Mouse (Mus musculus): ENCODE data around the gene Spata17.
"Not testable (repeated sequence)": the region's sequence is repeated elsewhere in the genome, so short reads cannot be mapped to it uniquely, and the experiment has no call there.

Spata17 gene

GRCm38 (mm10) chr1:187175991-187176390 lies 39.3 kb downstream of the Spata17 start:
- DNase-seq (ENCODE audit: low spot score), result no peak

- no peak for DNase-seq (ENCODE audit: low spot score)
These were observed 44.9 kb downstream of the Spata17 start for GRCm38 (mm10) chr1:187170361-187170760.

- no peak for DNase-seq (ENCODE audit: low spot score)
These were observed 45.6 kb downstream of the Spata17 start for GRCm38 (mm10) chr1:187169646-187170045.

- no peak for DNase-seq (ENCODE audit: low spot score)
These were observed 51.7 kb downstream of the Spata17 start for GRCm38 (mm10) chr1:187163571-187163970.

- no peak for DNase-seq (ENCODE audit: low spot score)
These were observed 59.6 kb downstream of the Spata17 start for GRCm38 (mm10) chr1:187155658-187156057.

- peak; percentile 21 for DNase-seq (ENCODE audit: low spot score)
These were observed 61.6 kb downstream of the Spata17 start for GRCm38 (mm10) chr1:187153681-187154080.

- DNase-seq (ENCODE audit: low spot score), result no peak
These were observed 62.7 kb downstream of the Spata17 start for GRCm38 (mm10) chr1:187152571-187152970.

- DNase-seq (ENCODE audit: low spot score), result no peak
These were observed 72.3 kb downstream of the Spata17 start for GRCm38 (mm10) chr1:187142984-187143383.

- DNase-seq (ENCODE audit: low spot score), result peak; percentile 82
These were observed 77.8 kb downstream of the Spata17 start for GRCm38 (mm10) chr1:187137426-187137825.

- no peak for DNase-seq (ENCODE audit: low spot score)
These were observed 79.4 kb downstream of the Spata17 start for GRCm38 (mm10) chr1:187135887-187136286.

GRCm38 (mm10) chr1:187133841-187134240 lies 81.4 kb downstream of the Spata17 start:
- DNase-seq (ENCODE audit: low spot score), result peak; percentile 15

- DNase-seq (ENCODE audit: low spot score), result no peak
These were observed 82.9 kb downstream of the Spata17 start for GRCm38 (mm10) chr1:187132348-187132747.

GRCm38 (mm10) chr1:187127548-187127947 lies 87.7 kb downstream of the Spata17 start:
- DNase-seq (ENCODE audit: low spot score), result not testable (repeated sequence)

GRCm38 (mm10) chr1:187125733-187126132 lies 89.5 kb downstream of the Spata17 start:
- no peak for DNase-seq (ENCODE audit: low spot score)

- no peak for DNase-seq (ENCODE audit: low spot score)
These were observed 90.3 kb downstream of the Spata17 start for GRCm38 (mm10) chr1:187124967-187125366.

- DNase-seq (ENCODE audit: low spot score), result no peak
These were observed 96.0 kb downstream of the Spata17 start for GRCm38 (mm10) chr1:187119300-187119699.

GRCm38 (mm10) chr1:187118108-187118507 lies 97.2 kb downstream of the Spata17 start:
- no peak for DNase-seq (ENCODE audit: low spot score)

- no peak for DNase-seq (ENCODE audit: low spot score)
These were observed 101.5 kb downstream of the Spata17 start for GRCm38 (mm10) chr1:187113716-187114115.

- DNase-seq (ENCODE audit: low spot score), result no peak
These were observed 113.1 kb downstream of the Spata17 start for GRCm38 (mm10) chr1:187102130-187102529.

GRCm38 (mm10) chr1:187101202-187101601 lies 114.1 kb downstream of the Spata17 start:
- DNase-seq (ENCODE audit: low spot score), result no peak

GRCm38 (mm10) chr1:187100624-187101023 lies 114.6 kb downstream of the Spata17 start:
- no peak for DNase-seq (ENCODE audit: low spot score)

GRCm38 (mm10) chr1:187098285-187098684 lies 117.0 kb downstream of the Spata17 start:
- no peak for DNase-seq (ENCODE audit: low spot score)

- no peak for DNase-seq (ENCODE audit: low spot score)
These were observed 122.7 kb downstream of the Spata17 start for GRCm38 (mm10) chr1:187092546-187092945.

GRCm38 (mm10) chr1:187088660-187089395 lies 126.4 kb downstream of the Spata17 start:
- DNase-seq (ENCODE audit: low spot score), result no peak

All from embryo, embryonic 10.5 days (tissue).